Comparison of ENCODE assay signal across 8 mouse cellular contexts in the genomic region with DNA sequence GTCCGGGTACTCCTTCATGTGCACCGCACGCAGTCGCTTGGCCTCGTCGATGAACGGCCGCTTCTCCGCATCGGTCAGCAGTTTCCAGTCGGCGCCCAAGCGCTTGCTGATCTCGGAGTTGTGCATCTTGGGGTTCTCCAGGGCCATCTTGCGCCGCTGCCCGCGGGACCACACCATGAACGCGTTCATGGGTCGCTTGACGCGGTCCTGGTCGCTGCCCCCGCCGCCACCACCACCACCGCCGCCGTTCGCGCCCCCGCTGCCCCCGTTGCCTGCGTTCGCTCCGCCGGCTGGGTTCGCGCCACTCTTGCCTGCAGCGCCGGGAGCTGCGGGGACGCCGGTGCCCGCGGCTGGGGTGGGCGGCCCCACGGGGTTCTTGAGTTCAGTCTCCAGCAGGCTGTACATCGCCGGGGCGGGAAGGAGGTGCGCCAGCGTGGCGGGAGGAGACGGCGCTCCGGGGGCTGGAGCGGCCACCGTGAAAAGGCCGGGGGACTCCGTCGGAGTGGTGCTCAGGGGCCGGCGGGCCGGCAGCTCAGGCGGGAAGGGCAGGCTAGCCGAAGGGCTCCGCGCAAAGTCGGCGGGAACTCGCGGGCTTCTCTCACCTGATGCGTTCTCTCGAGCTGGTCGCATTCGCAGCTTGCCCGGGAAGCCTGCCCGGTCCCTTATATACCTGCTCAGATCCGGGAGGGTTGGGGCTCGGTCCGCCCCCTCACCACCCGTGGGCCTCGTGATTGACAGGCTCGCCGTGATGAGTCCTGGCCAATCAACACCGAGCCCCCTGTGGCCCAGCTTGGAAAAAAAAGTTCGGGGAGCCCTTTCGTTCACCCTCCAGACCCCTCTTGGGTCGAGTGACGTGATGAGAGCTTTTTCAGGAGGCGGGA. TPM values are rescaled to one million over a fixed set of nuclear protein-coding genes. Genes with fewer than 3 reads are reported as not detected.
DNase-seq lines count a peak whose midpoint lies in the region; ATAC-seq and TF ChIP-seq lines count a peak whose summit lies in the region.
"Had no signal": no experiment of that assay in that cellular context is flagged by ENCODE, and none has a peak within 500 bp of the region (broad histone marks: within the 10 kb centered on the region; RNA-seq: fewer than 3 reads in every experiment).

A gene (minus strand): TSS at position 630 of the 881 bp plus-strand sequence.

- H3K4me2 ChIP-seq in lung, embryonic 14.5 days, result peak within 1 kb of the TSS; percentile 65
- H3K4me2 ChIP-seq in embryonic facial prominence, embryonic 12.5 days (replicated peaks), result peak within 1 kb of the TSS; percentile 62
- H3K4me2 ChIP-seq in intestine, embryonic 14.5 days (ENCODE audit: low read length), result peak within 1 kb of the TSS; percentile 57
- H3K4me2 ChIP-seq in neural tube, embryonic 12.5 days (replicated peaks), result peak within 1 kb of the TSS; percentile 63

- no peak for TF ChIP-seq CTCF in lung, embryonic 14.5 days (IDR thresholded peaks at IDR 0.05; ENCODE audit: low read depth)

- peak within 1 kb of the TSS; percentile 36 for H3K4me3 ChIP-seq in lung, embryonic 14.5 days (ENCODE audit: low read depth, low read length)
- H3K4me3 ChIP-seq in embryonic facial prominence, embryonic 12.5 days, result peak within 1 kb of the TSS; percentile 41
- H3K4me3 ChIP-seq in intestine, embryonic 14.5 days (ENCODE audit: low read depth, low read length), result peak within 1 kb of the TSS; percentile 38
- peak within 1 kb of the TSS; percentile 52 for H3K4me3 ChIP-seq in neural tube, embryonic 12.5 days
- H3K4me3 ChIP-seq: myocyte had no signal

- no peak within 1 kb of the TSS for H3K27ac ChIP-seq in lung, embryonic 14.5 days (ENCODE audit: low read depth)
- no peak within 1 kb of the TSS for H3K27ac ChIP-seq in embryonic facial prominence, embryonic 12.5 days
- no peak within 1 kb of the TSS for H3K27ac ChIP-seq in intestine, embryonic 14.5 days (ENCODE audit: low read depth)
- no peak within 1 kb of the TSS for H3K27ac ChIP-seq in neural tube, embryonic 12.5 days

- H3K9ac ChIP-seq in lung, embryonic 14.5 days, result no peak within 1 kb of the TSS
- no peak within 1 kb of the TSS for H3K9ac ChIP-seq in embryonic facial prominence, embryonic 12.5 days
- no peak within 1 kb of the TSS for H3K9ac ChIP-seq in intestine, embryonic 14.5 days (ENCODE audit: low read length)
- H3K9ac ChIP-seq in neural tube, embryonic 12.5 days, result peak within 1 kb of the TSS; percentile 58

- WGBS in lung, embryonic 14.5 days, result 11% methylated on average over 73 of the region's 92 CpGs
- 23% methylated on average over 66 of the region's 92 CpGs for WGBS in embryonic facial prominence, embryonic 12.5 days
- WGBS in intestine, embryonic 14.5 days, result 14% methylated on average over 47 of the region's 92 CpGs
- WGBS in neural tube, embryonic 12.5 days, result 22% methylated on average over 74 of the region's 92 CpGs

- H3K9me3 ChIP-seq in lung, embryonic 14.5 days (ENCODE audit: low read depth, low read length), result no peaks in the 10 kb centered on the region
- no peaks in the 10 kb centered on the region for H3K9me3 ChIP-seq in embryonic facial prominence, embryonic 12.5 days
- no peaks in the 10 kb centered on the region for H3K9me3 ChIP-seq in intestine, embryonic 14.5 days (ENCODE audit: control insufficient read depth, low read length)
- H3K9me3 ChIP-seq in neural tube, embryonic 12.5 days, result no peaks in the 10 kb centered on the region

- ATAC-seq in lung, embryonic 14.5 days (ENCODE audit: insufficient read depth), result no peak
- ATAC-seq in embryonic facial prominence, embryonic 12.5 days (ENCODE audit: insufficient number of reproducible peaks, insufficient read depth, low FRiP score, low TSS enrichment), result 0 out of 2 replicates have a peak, but pooled peaks have one; percentile 22
- ATAC-seq in intestine, embryonic 14.5 days (replicated peaks; ENCODE audit: low FRiP score, low TSS enrichment, low read depth), result 0 out of 2 replicates have a peak, but pooled peaks have one; percentile 10
- ATAC-seq in neural tube, embryonic 12.5 days (ENCODE audit: low FRiP score, low read depth), result peak; percentile 75
- no peak for ATAC-seq in cerebellum, adult (ENCODE audit: insufficient number of reproducible peaks, low FRiP score, low TSS enrichment)

- H3K27me3 ChIP-seq in lung, embryonic 14.5 days (ENCODE audit: insufficient read depth, low read length), result peaks cover 93% of the 10 kb centered on the region
- H3K27me3 ChIP-seq in embryonic facial prominence, embryonic 12.5 days, result peaks cover 61% of the 10 kb centered on the region
- H3K27me3 ChIP-seq in intestine, embryonic 14.5 days (replicated peaks; ENCODE audit: control insufficient read depth, insufficient read depth, low read length), result peaks cover 88% of the 10 kb centered on the region
- H3K27me3 ChIP-seq in neural tube, embryonic 12.5 days (replicated peaks), result 0 out of 2 replicates have a peak, but pooled peaks cover 2% of the 10 kb centered on the region

- H3K4me1 ChIP-seq in lung, embryonic 14.5 days (ENCODE audit: insufficient read depth), result no peaks in the 10 kb centered on the region
- no peaks in the 10 kb centered on the region for H3K4me1 ChIP-seq in embryonic facial prominence, embryonic 12.5 days
- no peaks in the 10 kb centered on the region for H3K4me1 ChIP-seq in intestine, embryonic 14.5 days (replicated peaks; ENCODE audit: control insufficient read depth, insufficient read depth, low read length)
- H3K4me1 ChIP-seq in neural tube, embryonic 12.5 days, result no peaks in the 10 kb centered on the region

- peak; percentile 14 for DNase-seq in lung, embryonic 14.5 days
- DNase-seq in lung, postnatal 25 days (ENCODE audit: low spot score), result no peak
- DNase-seq in intestine, embryonic 14.5 days (ENCODE audit: low spot score), result peak; percentile 54
- DNase-seq in thymus, adult 18-20 months, result no peak

- H3K36me3 ChIP-seq in lung, embryonic 14.5 days (ENCODE audit: insufficient read depth), result no peaks in the 10 kb centered on the region
- no peaks in the 10 kb centered on the region for H3K36me3 ChIP-seq in embryonic facial prominence, embryonic 12.5 days
- no peaks in the 10 kb centered on the region for H3K36me3 ChIP-seq in intestine, embryonic 14.5 days (ENCODE audit: control insufficient read depth, insufficient read depth, low read length)
- H3K36me3 ChIP-seq in neural tube, embryonic 12.5 days, result no peaks in the 10 kb centered on the region

RNA-seq across cellular contexts. Expression of the gene that starts here (rescaled TPM):
- polyA plus RNA-seq in lung, embryonic 14.5 days (2014; fragmentation: Nextera tagmentation; extraction: Ambion mirVana), result not detected in 2 replicates
- 0.47 and 0.74 TPM in 2 replicates for polyA plus RNA-seq in embryonic facial prominence, embryonic 12.5 days (2016; fragmentation: Nextera tagmentation; extraction: Ambion mirVana)
- not detected in 2 replicates for polyA plus RNA-seq in intestine, embryonic 14.5 days (2014; fragmentation: Nextera tagmentation; extraction: Ambion mirVana)
- 3.8 and 5.1 TPM in 2 replicates for polyA plus RNA-seq in neural tube, embryonic 12.5 days (2016; fragmentation: Nextera tagmentation; extraction: Ambion mirVana)
- polyA plus RNA-seq: myocyte had no signal

Comparison
In these comparisons a context has a peak if more than half of its experiments do, and no peak if none do; other contexts are left out.
1. Peak in DNase-seq, H3K4me3 ChIP-seq and H3K4me2 ChIP-seq in lung, embryonic 14.5 days; RNA of the gene not detected or under 1 TPM.
2. Peak in ATAC-seq, H3K4me3 ChIP-seq and H3K4me2 ChIP-seq in embryonic facial prominence, embryonic 12.5 days; RNA of the gene not detected or under 1 TPM.
3. Peak in DNase-seq, ATAC-seq, H3K4me3 ChIP-seq and H3K4me2 ChIP-seq in intestine, embryonic 14.5 days; RNA of the gene not detected or under 1 TPM.